Mouse (Mus musculus) kidney, embryonic 14.5 days (tissue): ENCODE results near the gene Spg20. TPM values are rescaled to one million over a fixed set of nuclear protein-coding genes. Genes with fewer than 3 reads are reported as not detected.

Experiments
- ATAC-seq: fragments of 200-750 bp; cut with Nextera tagmentation; 2 replicates; pipeline ENCODE4 v1.8.0; 2017; ENCODE audit warnings: moderate number of reproducible peaks, mild to moderate bottlenecking, moderate TSS enrichment, moderate library complexity; ENCODE audit not compliant: low FRiP score, low TSS enrichment
- H3K27ac ChIP-seq: fragments of 300-500 bp; sonication (generic); 2 replicates; pipeline ENCODE4 v1.5.1; 2014; ENCODE audit warnings: low read depth, mild to moderate bottlenecking, low read length, moderate library complexity, mixed read lengths
- H3K27me3 ChIP-seq: fragments of 300-500 bp; sonication (generic); 2 replicates; pipeline ENCODE4 v1.6.1; 2014; ENCODE audit warnings: mild to moderate bottlenecking, low read length; ENCODE audit not compliant: control insufficient read depth, insufficient read depth
- H3K36me3 ChIP-seq: fragments of 300-500 bp; sonication (generic); 2 replicates; pipeline ENCODE4 v1.6.1; 2014; ENCODE audit warnings: low read length, mixed read lengths; ENCODE audit not compliant: control insufficient read depth, insufficient read depth
- H3K4me1 ChIP-seq: fragments of 300-500 bp; sonication (generic); 2 replicates; pipeline ENCODE4 v1.6.1; 2014; ENCODE audit warnings: low read length, mixed read lengths; ENCODE audit not compliant: control insufficient read depth, insufficient read depth
- H3K4me2 ChIP-seq: fragments of 300-500 bp; sonication (generic); replicated peaks from 2 replicates; pipeline ENCODE4 v1.6.1; 2014; ENCODE audit warnings: low read depth, mild to moderate bottlenecking, low read length
- H3K4me3 ChIP-seq: fragments of 300-500 bp; sonication (generic); 2 replicates; pipeline ENCODE4 v1.5.1; 2014; ENCODE audit warnings: mild to moderate bottlenecking, low read length
- H3K9ac ChIP-seq: fragments of 300-500 bp; sonication (generic); 2 replicates; pipeline ENCODE4 v1.6.1; 2014; ENCODE audit warnings: low read depth, mild to moderate bottlenecking, low read length, moderate library complexity
- H3K9me3 ChIP-seq: fragments of 300-500 bp; sonication (generic); 2 replicates; pipeline ENCODE4 v1.6.1; 2016; ENCODE audit warnings: low read length; ENCODE audit not compliant: control insufficient read depth
- whole genome bisulfite sequencing: fragments of 180-500 bp; shearing (Covaris S2); extraction: QIAGEN DNeasy Blood & Tissue Kit; methylation state at CpG from one replicate; pipeline ENCODE4 v1.1.7; 2014; 5-methylcytosine and 5-hydroxymethylcytosine counted together
- polyA plus RNA-seq: library from polyadenylated mRNA; unstranded; fragments of >200 nt; fragmentation: Nextera tagmentation; extraction: Ambion mirVana; gene quantifications from 2 replicates; pipeline ENCODE4 v1.2.1, GENCODE M21; 2014

The Spg20 gene
- polyA plus RNA-seq, 1 experiment from 2014 or later = 49.6 TPM

GRCm38 (mm10) chr3:55151656-55152433 is 39.9 kb downstream of the Spg20 start:
- H3K27ac ChIP-seq = no peak overlapping the region
- H3K9me3 ChIP-seq = no peaks in the 10 kb centered on the region
- no peak for ATAC-seq
- 33% methylated on average over 7 of the region's 7 CpGs for WGBS
- no peak overlapping the region for H3K9ac ChIP-seq
- H3K4me1 ChIP-seq = no peaks in the 10 kb centered on the region
- H3K4me3 ChIP-seq = no peak overlapping the region
- H3K36me3 ChIP-seq = no peaks in the 10 kb centered on the region
- H3K27me3 ChIP-seq = no peaks in the 10 kb centered on the region
- H3K4me2 ChIP-seq = no peak overlapping the region

GRCm38 (mm10) chr3:55152673-55153334 is 40.9 kb downstream of the Spg20 start:
- Histone ChIP-seq H3K4me1 (no peaks in the 10 kb centered on the region), H3K4me2 (no peak overlapping the region), H3K9ac (no peak overlapping the region), H3K27me3 (no peaks in the 10 kb centered on the region), H3K4me3 (no peak overlapping the region), H3K27ac (no peak overlapping the region), H3K36me3 (no peaks in the 10 kb centered on the region), H3K9me3 (no peaks in the 10 kb centered on the region)
- ATAC-seq = no peak
- 65% methylated on average over 6 of the region's 6 CpGs for WGBS

- Histone ChIP-seq H3K27ac (no peak overlapping the region), H3K4me3 (no peak overlapping the region), H3K4me2 (no peak overlapping the region), H3K36me3 (no peaks in the 10 kb centered on the region), H3K27me3 (no peaks in the 10 kb centered on the region), H3K4me1 (no peaks in the 10 kb centered on the region), H3K9me3 (no peaks in the 10 kb centered on the region), H3K9ac (no peak overlapping the region)
- WGBS = 87% methylated on average over 7 of the region's 7 CpGs
- no peak for ATAC-seq
These were observed 42.3 kb downstream of the Spg20 start for GRCm38 (mm10) chr3:55154163-55154562.

GRCm38 (mm10) chr3:55157413-55157812 is 45.5 kb downstream of the Spg20 start:
- no peak overlapping the region for H3K4me2 ChIP-seq

GRCm38 (mm10) chr3:55161144-55161543 is 49.2 kb downstream of the Spg20 start:
- no peak overlapping the region for H3K27ac ChIP-seq
- no peak for ATAC-seq
- no peaks in the 10 kb centered on the region for H3K4me1 ChIP-seq
- no peaks in the 10 kb centered on the region for H3K36me3 ChIP-seq
- H3K4me2 ChIP-seq = no peak overlapping the region
- 67% methylated on average over 7 of the region's 7 CpGs for WGBS
- no peak overlapping the region for H3K4me3 ChIP-seq
- H3K9ac ChIP-seq = no peak overlapping the region
- H3K27me3 ChIP-seq = no peaks in the 10 kb centered on the region
- H3K9me3 ChIP-seq = no peaks in the 10 kb centered on the region

More at GRCm38 (mm10) chr3:55157413-55157812, 45.5 kb downstream of the Spg20 start:
- WGBS = 74% methylated on average over 5 of the region's 5 CpGs
- no peak for ATAC-seq
- Histone ChIP-seq H3K4me3 (no peak overlapping the region), H3K27ac (no peak overlapping the region), H3K9ac (no peak overlapping the region), H3K9me3 (no peaks in the 10 kb centered on the region), H3K36me3 (no peaks in the 10 kb centered on the region), H3K27me3 (no peaks in the 10 kb centered on the region), H3K4me1 (no peaks in the 10 kb centered on the region)

GRCm38 (mm10) chr3:55163510-55163909 is 51.6 kb downstream of the Spg20 start:
- Histone ChIP-seq H3K27ac (no peak overlapping the region), H3K36me3 (no peaks in the 10 kb centered on the region), H3K9me3 (no peaks in the 10 kb centered on the region), H3K4me1 (no peaks in the 10 kb centered on the region), H3K27me3 (no peaks in the 10 kb centered on the region), H3K9ac (no peak overlapping the region), H3K4me2 (no peak overlapping the region), H3K4me3 (no peak overlapping the region)
- WGBS = 66% methylated on average over 4 of the region's 4 CpGs
- ATAC-seq = no peak

GRCm38 (mm10) chr3:55172478-55172877 is 60.6 kb downstream of the Spg20 start:
- Histone ChIP-seq H3K27me3 (no peaks in the 10 kb centered on the region), H3K4me3 (no peak overlapping the region), H3K27ac (no peak overlapping the region), H3K9ac (no peak overlapping the region), H3K4me2 (no peak overlapping the region), H3K36me3 (no peaks in the 10 kb centered on the region), H3K4me1 (0 out of 2 replicates have a peak, but pooled peaks cover 2% of the 10 kb centered on the region), H3K9me3 (no peaks in the 10 kb centered on the region)
- 85% methylated on average over 3 of the region's 3 CpGs for WGBS
- ATAC-seq = 0 out of 2 replicates have a peak, but pooled peaks have one; percentile 46

- H3K27ac ChIP-seq = no peak overlapping the region
- H3K9ac ChIP-seq = no peak overlapping the region
- H3K4me1 ChIP-seq = 0 out of 2 replicates have a peak, but pooled peaks cover 2% of the 10 kb centered on the region
- no peaks in the 10 kb centered on the region for H3K9me3 ChIP-seq
- no peaks in the 10 kb centered on the region for H3K27me3 ChIP-seq
- H3K4me3 ChIP-seq = no peak overlapping the region
- WGBS = 57% methylated on average over 6 of the region's 6 CpGs
- no peaks in the 10 kb centered on the region for H3K36me3 ChIP-seq
- ATAC-seq = no peak
- no peak overlapping the region for H3K4me2 ChIP-seq
These were observed 65.4 kb downstream of the Spg20 start for GRCm38 (mm10) chr3:55177271-55177670.

GRCm38 (mm10) chr3:55181766-55182165 is 69.9 kb downstream of the Spg20 start, which contains the start of gene Sohlh2:
Gene Sohlh2, plus strand, starts transcription at chr3:55182028.
- Histone ChIP-seq H3K4me1 (no peaks in the 10 kb centered on the region), H3K36me3 (no peaks in the 10 kb centered on the region), H3K27me3 (no peaks in the 10 kb centered on the region), H3K9ac (no peak within 1 kb of the TSS), H3K9me3 (no peaks in the 10 kb centered on the region), H3K4me3 (no peak within 1 kb of the TSS), H3K4me2 (no peak within 1 kb of the TSS), H3K27ac (no peak within 1 kb of the TSS)
- 93% methylated on average over 22 of the region's 22 CpGs for WGBS
- no peak for ATAC-seq
